Mouse (Mus musculus) heart, postnatal 0 days (tissue): ENCODE data around the gene Gpx3.

Source experiments
- CTCF ChIP-seq: IDR thresholded peaks from 2 replicates; pipeline ENCODE4 v1.5.1; 2016; ENCODE audit warnings: antibody characterized with exemption, control low read depth, low read depth
- EP300 ChIP-seq: IDR thresholded peaks from 2 replicates; pipeline ENCODE4 v1.6.1; 2016; ENCODE audit warnings: antibody characterized with exemption, low read depth

GRCm38 (mm10) chr11:54876031-54876430, 26.2 kb upstream of the Gpx3 start:
- TF ChIP-seq EP300 (no peak), CTCF (no peak)
